9 mouse cellular contexts compared by ENCODE assay signal in the genomic region with DNA sequence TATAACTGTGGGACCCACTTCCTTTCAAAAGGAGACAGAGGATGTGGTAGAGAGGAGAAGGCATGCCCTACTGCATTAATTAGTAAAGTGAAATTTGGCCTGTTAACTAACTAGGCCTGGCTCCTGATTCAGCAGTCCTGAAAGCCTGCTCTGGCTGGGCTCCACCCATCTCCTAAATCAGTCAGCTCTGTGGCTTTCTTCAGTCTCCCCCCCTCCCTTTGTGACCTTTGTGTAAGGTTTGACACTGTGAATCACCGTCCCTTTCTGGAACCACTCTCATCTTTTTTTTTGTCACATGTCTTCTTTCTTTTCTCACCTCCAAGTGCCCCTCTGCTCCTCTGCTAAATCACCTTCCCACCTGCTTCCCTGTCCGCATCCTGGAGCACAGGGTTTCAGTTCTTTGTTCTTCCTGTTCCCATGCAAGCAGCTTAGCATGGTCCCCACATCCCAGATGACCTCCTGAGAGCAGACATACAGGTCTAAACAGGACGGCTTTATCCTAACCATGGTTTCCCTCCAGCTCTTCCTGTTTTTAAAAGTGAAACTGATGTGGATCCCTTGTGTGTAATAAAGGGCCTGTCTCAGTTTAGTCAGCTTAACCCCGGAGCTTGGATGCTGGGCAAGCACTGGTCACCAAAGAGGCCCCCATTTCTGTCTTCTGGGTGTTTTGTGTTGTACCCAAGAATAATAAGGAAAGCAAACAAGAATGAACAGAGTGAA. TPM values are rescaled to one million over a fixed set of nuclear protein-coding genes. Genes with fewer than 3 reads are reported as not detected.
A peak's percentile ranks its signal among the peaks of the same experiment; 100 is the strongest.
DNase-seq lines count a peak whose midpoint lies in the region; ATAC-seq and TF ChIP-seq lines count a peak whose summit lies in the region.
"Had no signal": no experiment of that assay in that cellular context is flagged by ENCODE, and none has a peak within 500 bp of the region (broad histone marks: within the 10 kb centered on the region; RNA-seq: fewer than 3 reads in every experiment).

No protein-coding gene starts in this region.

- no peaks in the 10 kb centered on the region for H3K4me1 ChIP-seq in heart, embryonic 10.5 days
- H3K4me1 ChIP-seq in limb, embryonic 12.5 days (replicated peaks), result peaks cover 10% of the 10 kb centered on the region

- no peaks in the 10 kb centered on the region for H3K36me3 ChIP-seq in heart, embryonic 10.5 days
- H3K36me3 ChIP-seq in limb, embryonic 12.5 days, result no peaks in the 10 kb centered on the region

- H3K4me3 ChIP-seq in heart, embryonic 10.5 days, result no peak overlapping the region
- H3K4me3 ChIP-seq in limb, embryonic 12.5 days (replicated peaks), result no peak overlapping the region
- H3K4me3 ChIP-seq in layer of hippocampus, adult 2 months, result no peak overlapping the region

- ATAC-seq in limb, embryonic 12.5 days (ENCODE audit: insufficient number of reproducible peaks, insufficient read depth, low FRiP score, low TSS enrichment, low read depth), result no peak
- ATAC-seq: Patski had no signal

- no peak overlapping the region for H3K9ac ChIP-seq in limb, embryonic 12.5 days (replicated peaks)

- DNase-seq in heart, embryonic 10.5 days (ENCODE audit: low spot score), result no peak
- no peak for DNase-seq in heart, postnatal 10 days
- peak; percentile 8 for DNase-seq in B cell, adult 2 months
- peak; percentile 20 for DNase-seq in adrenal gland, postnatal 25 days
- no peak for DNase-seq in urinary bladder, postnatal 25 days (ENCODE audit: low spot score)
- DNase-seq in cerebellum, postnatal 10 days, result no peak
- DNase-seq in layer of hippocampus, adult 2 months (ENCODE audit: low spot score in 2 of 2), result no peak

- intact Hi-C loops in heart, postnatal 10 days (cut with DNase I), result no loop called here

- no peak for TF ChIP-seq CTCF in layer of hippocampus, adult 2 months (conservative IDR thresholded peaks at IDR 0.05)

- WGBS in heart, embryonic 10.5 days, result 59% methylated on average over 4 of the region's 4 CpGs
- 39% methylated on average over 4 of the region's 4 CpGs for WGBS in limb, embryonic 12.5 days

- no peak overlapping the region for H3K4me2 ChIP-seq in limb, embryonic 12.5 days

- H3K9me3 ChIP-seq in heart, embryonic 10.5 days, result no peaks in the 10 kb centered on the region
- no peaks in the 10 kb centered on the region for H3K9me3 ChIP-seq in limb, embryonic 12.5 days

- H3K27me3 ChIP-seq in heart, embryonic 10.5 days (ENCODE audit: insufficient read depth, poor library complexity, severe bottlenecking), result no peaks in the 10 kb centered on the region
- no peaks in the 10 kb centered on the region for H3K27me3 ChIP-seq in limb, embryonic 12.5 days
- H3K27me3 ChIP-seq: Patski had no signal

- 0 out of 2 replicates have a peak overlapping the region, but pooled peaks have one; percentile 13 for H3K27ac ChIP-seq in heart, embryonic 10.5 days
- H3K27ac ChIP-seq in limb, embryonic 12.5 days, result 0 out of 2 replicates have a peak overlapping the region, but pooled peaks have one; percentile 35
- no peak overlapping the region for H3K27ac ChIP-seq in layer of hippocampus, adult 2 months

RNA-seq across cellular contexts. Expression of a gene that starts 42.6 kb away (rescaled TPM):
- polyA plus RNA-seq in heart, embryonic 10.5 days (2016; fragmentation: Nextera tagmentation; extraction: Ambion mirVana), result 8.0 and 10.3 TPM in 2 replicates
- 10 to 100 TPM in 1 of 2 experiments, 1 to 10 TPM in 1; 7.9 to 10.2 TPM for total RNA-seq in heart, postnatal 10 days (2021)
- 4.0 and 4.7 TPM in 2 replicates for total RNA-seq in adrenal gland, postnatal 25 days (2021)
- 13.4 and 15.8 TPM in 2 replicates for polyA plus RNA-seq in limb, embryonic 12.5 days (2016; fragmentation: Nextera tagmentation; extraction: Ambion mirVana)
- 10 to 100 TPM; 13.6 to 13.7 TPM for total RNA-seq in layer of hippocampus, adult 2 months (2021)

RNA-seq across cellular contexts. Expression of a gene that starts 46.0 kb away (rescaled TPM):
- 224 and 227 TPM in 2 replicates for polyA plus RNA-seq in heart, embryonic 10.5 days (2016; fragmentation: Nextera tagmentation; extraction: Ambion mirVana)
- 100 to 1,000 TPM; 188 to 192 TPM for total RNA-seq in heart, postnatal 10 days (2021)
- total RNA-seq in adrenal gland, postnatal 25 days (2021), result 140 and 160 TPM in 2 replicates
- 244 and 267 TPM in 2 replicates for polyA plus RNA-seq in limb, embryonic 12.5 days (2016; fragmentation: Nextera tagmentation; extraction: Ambion mirVana)
- total RNA-seq in layer of hippocampus, adult 2 months (2021), result 100 to 1,000 TPM; 182 to 191 TPM

RNA-seq across cellular contexts. Expression of a gene that starts 51.9 kb away (rescaled TPM):
- 66.2 and 91.4 TPM in 2 replicates for polyA plus RNA-seq in heart, embryonic 10.5 days (2016; fragmentation: Nextera tagmentation; extraction: Ambion mirVana)
- total RNA-seq in heart, postnatal 10 days (2021), result 10 to 100 TPM; 74.3 to 75.9 TPM
- 77.2 and 91.2 TPM in 2 replicates for total RNA-seq in adrenal gland, postnatal 25 days (2021)
- 107 and 108 TPM in 2 replicates for polyA plus RNA-seq in limb, embryonic 12.5 days (2016; fragmentation: Nextera tagmentation; extraction: Ambion mirVana)
- total RNA-seq in layer of hippocampus, adult 2 months (2021), result 100 to 1,000 TPM; 110 to 112 TPM

Comparison
In these comparisons a context has a peak if more than half of its experiments do, and no peak if none do; other contexts are left out.
1. DNase-seq: peak in B cell, adult 2 months (2 of 2) and adrenal gland, postnatal 25 days (single experiment); none in heart, embryonic 10.5 days (single experiment), heart, postnatal 10 days (0 of 2), urinary bladder, postnatal 25 days (single experiment), cerebellum, postnatal 10 days (0 of 2) and layer of hippocampus, adult 2 months (0 of 2).